Mouse (Mus musculus) adrenal gland (tissue): ENCODE data around the gene Mindy2.

Experiments
- intact Hi-C: fragments of 180-260 bp; cut with DNase I; formaldehyde crosslinking; loops from one replicate; pipeline ENCODE4 v1.15.1; 2025

Gene Mindy2

GRCm38 (mm10) chr9:70669197-70669596 is 12.2 kb upstream of the Mindy2 start:
- intact Hi-C loops = no loop called here

- intact Hi-C loops = no loop called here
These were observed 11.1 kb upstream of the Mindy2 start for GRCm38 (mm10) chr9:70668048-70668447.

- intact Hi-C loops = no loop called here
These were observed 9.8 kb upstream of the Mindy2 start for GRCm38 (mm10) chr9:70666811-70667210.

- intact Hi-C loops = no loop called here
These were observed 8.6 kb upstream of the Mindy2 start for GRCm38 (mm10) chr9:70665372-70666145.

GRCm38 (mm10) chr9:70664847-70665246 is 7.9 kb upstream of the Mindy2 start:
- intact Hi-C loops = no loop called here

- intact Hi-C loops = no loop called here
These were observed 1.3 kb upstream of the Mindy2 start for GRCm38 (mm10) chr9:70658266-70658665.

- intact Hi-C loops = no loop called here
These were observed 605 bp downstream of the Mindy2 start, which contains the start of gene Gm10642 for GRCm38 (mm10) chr9:70656130-70657007. Gene Gm10642 (plus strand): TSS chr9:70656251.

GRCm38 (mm10) chr9:70655764-70656129 is 1.2 kb downstream of the Mindy2 start:
- intact Hi-C loops = no loop called here

- intact Hi-C loops = no loop called here
These were observed 2.5 kb downstream of the Mindy2 start for GRCm38 (mm10) chr9:70654496-70654895.

- intact Hi-C loops = no loop called here
These were observed 3.1 kb downstream of the Mindy2 start for GRCm38 (mm10) chr9:70653875-70654274.

GRCm38 (mm10) chr9:70652221-70652620 is 4.8 kb downstream of the Mindy2 start:
- intact Hi-C loops = no loop called here

- intact Hi-C loops = no loop called here
These were observed 6.0 kb downstream of the Mindy2 start for GRCm38 (mm10) chr9:70650994-70651393.

GRCm38 (mm10) chr9:70650260-70650659 is 6.7 kb downstream of the Mindy2 start:
- intact Hi-C loops = no loop called here

GRCm38 (mm10) chr9:70636748-70637147 is 20.2 kb downstream of the Mindy2 start:
- intact Hi-C loops = no loop called here

- intact Hi-C loops = no loop called here
These were observed 25.3 kb downstream of the Mindy2 start for GRCm38 (mm10) chr9:70631665-70632064.

GRCm38 (mm10) chr9:70629711-70630110 is 27.3 kb downstream of the Mindy2 start:
- intact Hi-C loops = no loop called here

GRCm38 (mm10) chr9:70611026-70611673 is 45.8 kb downstream of the Mindy2 start:
- intact Hi-C loops = no loop called here

GRCm38 (mm10) chr9:70602186-70602845 is 54.7 kb downstream of the Mindy2 start:
- intact Hi-C loops = loop anchor here (5.0 kb wide), 1 partner anchor 470 kb away; no protein-coding TSS in a partner anchor

GRCm38 (mm10) chr9:70598271-70598670 is 58.7 kb downstream of the Mindy2 start:
- intact Hi-C loops = no loop called here

GRCm38 (mm10) chr9:70591486-70591885 is 65.5 kb downstream of the Mindy2 start:
- intact Hi-C loops = no loop called here

GRCm38 (mm10) chr9:70590775-70591174 is 66.2 kb downstream of the Mindy2 start:
- intact Hi-C loops = no loop called here
